Mouse (Mus musculus): ENCODE measurements around the gene Tbc1d5.

GRCm38 (mm10) chr17:50734781-50735180 is 444.4 kb downstream of the Tbc1d5 start:
- no peak for TF ChIP-seq CTCF (IDR thresholded peaks at IDR 0.05; ENCODE audit: borderline replicate concordance, control insufficient read depth, extremely low read depth, insufficient read depth, low read length, poor library complexity)
- TF ChIP-seq POLR2A (IDR thresholded peaks at IDR 0.05; ENCODE audit: control insufficient read depth, extremely low read depth, insufficient read depth, low read length, poor library complexity): no peak

Measured in thymus, adult 2 months (tissue).